Mouse (Mus musculus) adrenal gland, postnatal 36 days (tissue): Measurements from ENCODE around the gene Cdnf. TPM values are rescaled to one million over a fixed set of nuclear protein-coding genes. Genes with fewer than 3 reads are reported as not detected.

Experiments
- DNase-seq, 2 experiments: peaks; one replicate each; pipeline ENCODE4 v3.0.0; 2021; ENCODE audit warnings: mixed read lengths in 1 of 2
- long read RNA-seq, 2 experiments: library from polyadenylated mRNA; stranded (forward); transcript quantifications; one replicate each; pipeline ENCODE4 v2.0.0; 2021; ENCODE audit warnings: borderline sequencing depth in 2 of 2
- total RNA-seq, 2 experiments: library from RNA; stranded (reverse); gene quantifications; 2 replicates each; pipeline ENCODE4 v1.2.3; 2021

Gene Cdnf
- 1 to 10 TPM; 3.4 to 4.3 TPM for total RNA-seq
- long read RNA-seq, experiment 1, partial matches to known transcripts, result 0 of 2 reads
- long read RNA-seq, experiment 1, other reads (novel, unspliced or antisense), result 1 of 2 reads
- long read RNA-seq, experiment 2, partial matches to known transcripts, result 0 of 1 reads
- long read RNA-seq, experiment 2, other reads (novel, unspliced or antisense), result 0 of 1 reads

GRCm38 (mm10) chr2:3512552-3513454 lies at the start of gene Cdnf, which contains the start of the genes Gm45902 and Hspa14:
Gene Cdnf, plus strand, starts transcription at chr2:3513030.
Gene Gm45902, minus strand, starts transcription at chr2:3512790.
Gene Hspa14, minus strand, starts transcription at chr2:3512814.
- peak; percentile 93 to 95 for DNase-seq

DNA sequence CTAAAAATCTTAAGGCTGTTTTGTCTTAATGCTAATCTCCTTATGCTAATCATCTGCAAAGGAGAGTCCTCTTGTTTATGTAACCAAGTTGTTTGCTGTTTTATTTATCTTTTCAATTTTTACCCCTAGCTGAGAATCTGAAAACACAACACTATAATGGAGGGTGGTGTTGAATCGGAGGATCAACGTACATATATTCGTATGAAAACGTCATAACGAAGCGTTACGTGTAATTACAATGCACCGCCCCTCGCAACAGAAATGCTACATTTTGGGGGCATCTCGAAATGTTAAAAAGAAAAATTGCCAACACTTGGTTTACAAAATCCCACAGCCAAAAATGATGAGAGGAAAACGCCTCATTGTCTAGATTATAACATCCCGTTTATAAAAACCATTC lies 38.9 kb upstream of the Cdnf start:
- no peak for DNase-seq

- peak; percentile 76 to 81 for DNase-seq
Observed at GRCm38 (mm10) chr2:3474361-3474805, 38.4 kb upstream of the Cdnf start.

DNA sequence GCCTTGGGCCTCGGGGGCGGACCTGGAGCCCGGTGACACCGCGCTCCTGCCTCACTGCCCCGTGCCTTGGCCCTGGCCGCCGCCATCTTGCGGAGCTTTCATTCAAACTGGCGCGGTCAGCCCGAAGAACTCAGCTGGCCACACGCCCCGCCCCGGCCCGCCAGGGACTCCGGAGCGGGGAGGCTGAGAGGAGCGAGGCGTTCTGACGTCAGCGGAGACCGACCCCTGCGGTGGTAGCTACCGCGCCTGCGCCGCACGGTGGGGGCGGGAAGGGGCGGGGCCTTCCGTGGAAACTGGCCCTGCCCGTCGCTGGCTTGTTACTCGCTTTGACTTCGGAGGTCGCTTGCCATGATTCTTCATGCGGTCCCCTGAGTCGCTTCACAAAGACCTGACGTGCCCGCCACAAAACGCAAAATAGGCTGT lies 38.0 kb upstream of the Cdnf start, which contains the start of gene Suv39h2:
Gene Suv39h2, minus strand, starts transcription at position 171 of the 423 bp plus-strand sequence.
- DNase-seq, result peak; percentile 99 to 100

DNA sequence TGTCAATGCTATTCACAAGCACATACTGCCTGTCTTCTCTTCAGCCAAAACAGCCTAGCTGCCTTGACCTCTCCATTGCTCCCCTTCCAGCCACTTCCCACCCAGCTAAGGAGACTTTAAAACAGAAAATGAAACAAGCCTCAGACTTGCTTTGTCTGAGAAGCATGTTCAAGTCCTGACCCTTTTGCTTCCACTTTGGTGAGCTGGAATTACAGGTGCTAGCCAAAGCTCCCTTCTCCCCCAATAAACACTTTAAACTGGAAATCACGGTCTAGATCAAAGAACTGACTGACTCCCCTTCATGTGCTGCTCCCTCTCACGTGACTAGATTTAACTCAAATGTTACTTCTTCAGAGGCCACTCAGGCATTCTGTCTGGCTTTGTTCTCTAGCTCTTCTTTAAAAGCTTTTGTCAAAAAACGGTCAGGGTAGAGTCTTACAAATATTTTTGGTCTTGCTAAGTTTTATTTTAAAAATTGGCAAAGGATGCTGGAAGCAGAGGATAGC lies 37.0 kb upstream of the Cdnf start:
- DNase-seq, result no peak

DNA sequence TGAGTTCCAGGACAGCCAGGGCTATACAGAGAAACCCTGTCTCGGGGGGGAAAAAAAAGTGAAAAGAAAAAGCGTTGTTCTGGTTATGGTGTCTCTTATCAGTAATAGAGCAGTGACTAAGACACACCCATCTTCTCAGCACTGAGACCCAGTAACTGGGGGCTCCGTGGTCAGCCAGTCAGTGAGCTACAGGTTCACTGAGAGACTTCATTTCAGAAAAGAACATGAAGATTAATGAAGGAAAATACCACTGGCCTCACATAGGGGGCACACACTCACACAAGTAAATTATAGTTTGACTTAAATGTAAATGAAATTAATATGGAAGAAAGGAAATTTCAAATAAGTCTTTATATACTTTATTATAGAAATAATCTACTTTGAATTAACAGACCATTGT lies 32.6 kb upstream of the Cdnf start:
- no peak for DNase-seq

DNA sequence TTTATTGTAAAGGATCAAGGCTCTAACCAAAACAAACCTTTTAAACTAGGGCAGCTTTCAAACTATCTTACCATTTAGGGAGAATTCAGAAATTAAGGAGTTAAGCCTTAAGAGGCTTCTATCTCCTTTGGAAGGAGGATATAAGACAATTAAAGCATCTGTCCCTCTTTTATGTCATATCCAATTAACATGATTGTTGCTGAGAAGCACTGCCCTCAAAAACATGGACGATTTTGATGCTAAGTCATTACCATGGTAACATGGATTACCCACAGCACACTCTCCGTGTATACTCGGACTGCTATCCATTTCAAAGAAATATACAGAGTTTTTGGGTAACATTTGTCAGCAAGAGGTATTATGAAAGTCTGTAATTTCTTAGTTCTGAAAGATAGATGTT lies 23.0 kb upstream of the Cdnf start:
- DNase-seq, result no peak

- DNase-seq, result peak in 1 of 2 experiments; percentile 6
Observed at GRCm38 (mm10) chr2:3493833-3494409, 18.9 kb upstream of the Cdnf start.

DNA sequence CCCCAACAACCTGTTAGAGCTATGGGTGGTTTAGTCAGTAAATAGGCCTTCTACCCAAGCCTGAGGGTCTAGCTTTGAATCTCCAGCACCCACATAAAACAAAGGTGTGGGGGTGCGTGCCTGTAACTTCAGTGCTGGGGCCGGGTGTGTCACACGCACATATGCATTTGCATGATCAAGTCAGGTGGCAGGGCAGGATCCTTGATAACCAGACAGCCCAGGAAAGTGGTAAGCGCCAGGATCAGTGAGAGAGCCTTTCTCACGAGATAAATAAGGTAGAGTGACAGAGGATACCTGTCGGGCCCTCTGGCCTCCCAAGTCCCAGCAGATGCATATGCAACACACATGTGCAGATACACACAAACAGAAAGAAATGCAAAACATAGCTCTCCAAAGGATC lies 13.3 kb upstream of the Cdnf start:
- DNase-seq, result no peak

DNA sequence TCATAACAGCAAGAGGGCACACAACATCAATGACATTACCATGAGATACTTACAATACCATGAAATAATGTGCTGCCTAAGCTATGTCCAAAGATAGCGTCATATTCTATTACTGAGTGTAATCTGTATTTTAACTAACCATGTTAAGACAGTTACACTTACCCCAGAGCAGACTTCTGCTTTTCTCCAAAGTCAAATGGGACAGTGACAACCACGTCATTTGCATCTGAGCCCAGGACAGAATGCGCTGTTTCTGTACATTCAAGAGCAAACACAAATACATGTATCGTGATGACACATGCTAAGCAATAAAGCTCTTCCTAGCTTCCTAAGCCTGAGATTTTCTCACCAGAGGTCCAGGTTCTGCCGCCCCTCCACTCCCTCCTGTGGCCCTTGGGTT lies 11.9 kb upstream of the Cdnf start:
- DNase-seq, result no peak

GRCm38 (mm10) chr2:3512076-3512475 lies 754 bp upstream of the Cdnf start:
- DNase-seq, result peak; percentile 19 to 24

DNA sequence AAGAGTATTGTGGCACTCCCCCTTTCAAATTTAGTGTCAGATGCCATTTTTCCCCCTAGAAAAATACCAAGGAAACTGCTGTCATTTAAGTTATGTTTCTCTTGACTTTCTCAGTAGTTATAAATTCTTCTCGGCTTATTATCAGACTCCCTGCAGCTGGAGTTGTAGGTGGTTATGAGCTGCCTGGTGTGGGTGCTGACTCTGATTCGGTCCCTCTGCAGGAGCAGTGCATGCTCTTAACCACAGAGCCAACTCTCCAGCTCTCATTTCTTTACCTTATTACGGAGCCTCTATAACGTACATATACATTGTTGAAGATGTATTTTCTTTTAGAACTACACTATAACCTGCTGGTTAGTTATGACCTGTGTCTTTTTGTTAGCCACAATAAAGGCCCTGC lies 9.7 kb downstream of the Cdnf start:
- DNase-seq, result no peak

DNA sequence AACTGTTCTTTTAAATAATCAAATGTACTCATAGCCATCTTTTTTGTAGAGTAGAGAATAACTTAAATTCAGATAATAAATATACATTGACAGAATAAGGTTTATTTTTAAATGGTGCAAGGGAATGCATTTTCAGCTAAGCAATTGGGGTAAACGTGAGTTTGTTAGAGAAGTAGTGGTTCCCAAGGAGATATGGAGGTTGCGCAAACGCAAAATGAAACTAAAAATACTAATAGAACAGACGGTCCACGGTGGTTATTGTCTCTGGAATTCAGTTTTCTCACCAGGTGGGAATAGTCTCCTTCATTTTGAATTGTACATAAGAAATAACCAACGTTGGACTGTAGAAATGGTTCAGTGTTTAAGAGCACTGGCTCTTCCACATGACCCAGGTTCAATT lies 13.5 kb downstream of the Cdnf start:
- no peak for DNase-seq

GRCm38 (mm10) chr2:3541307-3542079 lies 28.7 kb downstream of the Cdnf start:
- DNase-seq, result no peak

DNA sequence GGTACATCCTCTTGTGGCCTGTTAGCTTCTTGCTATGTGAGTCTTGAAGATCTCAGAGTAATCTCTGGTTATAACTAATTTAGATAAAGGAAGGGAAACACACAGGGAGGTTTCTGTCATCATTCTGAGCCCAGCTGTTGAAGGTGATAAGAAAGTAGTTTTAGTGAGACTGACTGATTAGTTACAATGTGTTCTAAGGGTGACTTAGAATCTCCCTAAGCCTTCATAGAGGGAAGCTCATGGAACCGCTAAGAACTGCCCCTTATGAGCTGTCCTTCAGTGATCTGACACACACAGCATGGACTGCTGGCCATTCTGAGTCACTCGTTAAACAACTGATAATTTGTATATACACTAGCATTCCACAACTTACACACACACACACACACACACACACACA lies 33.2 kb downstream of the Cdnf start:
- no peak for DNase-seq

- peak; percentile 54 to 68 for DNase-seq
Observed at GRCm38 (mm10) chr2:3546588-3546987, 33.8 kb downstream of the Cdnf start.

GRCm38 (mm10) chr2:3570186-3570585 lies 57.4 kb downstream of the Cdnf start, which contains the start of gene Fam107b:
Gene Fam107b, plus strand, starts transcription at chr2:3570488.
- no peak for DNase-seq

- DNase-seq, result no peak
Observed at GRCm38 (mm10) chr2:3570606-3571005, 57.8 kb downstream of the Cdnf start.

GRCm38 (mm10) chr2:3573883-3574282 lies 61.1 kb downstream of the Cdnf start:
- no peak for DNase-seq

GRCm38 (mm10) chr2:3575140-3575539 lies 62.3 kb downstream of the Cdnf start:
- no peak for DNase-seq
